Mouse (Mus musculus): ENCODE results near the gene Gm49369.
"Not testable (repeated sequence)": the region's sequence is repeated elsewhere in the genome, so short reads cannot be mapped to it uniquely, and the experiment has no call there.

The Gm49369 gene

DNA sequence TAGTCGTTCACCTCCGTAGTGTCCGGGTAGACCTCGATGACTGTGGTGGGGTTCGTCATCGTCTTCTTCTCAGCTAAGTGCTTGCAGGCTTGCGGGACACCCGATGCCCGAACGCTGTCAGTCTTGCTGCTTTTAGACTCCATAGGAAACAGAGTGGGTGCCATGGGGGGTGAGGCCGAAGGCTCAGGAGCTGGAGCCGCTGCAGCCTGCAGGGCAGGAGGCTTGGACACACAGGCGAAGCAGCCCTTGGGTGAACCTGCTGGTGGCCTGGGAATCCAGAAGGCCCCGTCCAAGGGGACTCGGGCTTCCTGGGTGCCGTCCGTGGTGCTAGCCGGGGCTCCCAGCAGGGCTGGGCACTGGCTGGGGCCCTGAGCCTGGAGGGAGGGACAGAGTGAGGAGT lies 11.5 kb downstream of the Gm49369 start:
- no peak for DNase-seq

DNA sequence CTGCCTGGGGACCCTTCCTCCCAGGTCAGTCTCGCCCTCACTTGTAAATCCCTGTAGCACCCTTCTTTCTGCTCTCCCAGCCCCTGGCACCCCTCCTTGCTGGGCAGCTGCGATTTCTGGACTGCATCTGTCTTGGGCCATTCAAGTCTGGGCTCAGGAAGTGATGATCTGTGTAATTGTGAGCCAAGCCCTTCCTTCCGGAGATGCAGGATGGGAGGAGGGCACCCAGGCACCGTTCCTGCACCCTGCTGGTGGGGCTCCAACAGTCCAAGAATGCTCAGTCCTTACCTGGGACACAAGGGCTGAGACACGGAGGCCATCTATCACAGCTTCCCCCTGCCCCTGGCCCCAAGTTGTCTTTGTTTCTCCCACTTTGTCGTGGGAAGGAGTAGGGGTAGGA lies 12.6 kb downstream of the Gm49369 start:
- no peak for DNase-seq

DNA sequence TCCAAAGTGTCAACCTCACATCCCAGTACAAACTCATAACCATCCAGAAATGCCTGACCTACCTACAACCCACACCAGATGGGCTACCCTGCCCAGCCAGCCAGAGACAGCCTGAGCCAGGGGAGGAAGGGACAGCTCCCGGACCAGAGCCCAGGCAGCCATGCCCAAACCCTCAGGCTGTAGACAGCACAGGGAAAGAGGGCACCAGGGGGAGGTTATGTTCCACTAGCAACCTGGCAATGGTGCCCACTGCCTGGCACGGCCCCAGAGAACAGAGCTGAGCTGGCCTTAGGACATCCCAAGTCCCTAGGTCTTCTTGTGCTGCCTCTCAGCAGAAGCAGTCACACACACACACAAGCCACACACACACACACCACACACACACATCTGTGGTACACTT lies 13.6 kb downstream of the Gm49369 start:
- no peak for DNase-seq

DNA sequence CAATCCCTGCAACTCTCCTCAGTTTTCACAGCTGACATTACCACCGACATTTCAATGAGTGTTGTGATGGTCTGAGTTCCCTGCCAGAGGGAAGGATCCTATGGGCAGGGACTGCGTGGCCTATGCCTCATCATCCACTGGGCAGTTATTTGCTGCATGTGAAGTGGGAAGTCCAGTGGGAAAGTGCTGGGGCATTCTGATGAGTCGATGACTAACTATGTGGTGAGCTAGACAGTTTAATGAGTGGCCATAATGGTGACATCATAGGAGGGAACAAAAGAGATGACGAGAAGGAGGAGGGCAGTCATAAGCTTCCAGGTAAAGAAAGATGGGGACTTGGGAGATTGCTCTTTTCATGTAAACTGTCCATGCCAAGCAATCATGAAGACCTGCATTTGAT lies 19.4 kb downstream of the Gm49369 start:
- no peak for DNase-seq

DNA sequence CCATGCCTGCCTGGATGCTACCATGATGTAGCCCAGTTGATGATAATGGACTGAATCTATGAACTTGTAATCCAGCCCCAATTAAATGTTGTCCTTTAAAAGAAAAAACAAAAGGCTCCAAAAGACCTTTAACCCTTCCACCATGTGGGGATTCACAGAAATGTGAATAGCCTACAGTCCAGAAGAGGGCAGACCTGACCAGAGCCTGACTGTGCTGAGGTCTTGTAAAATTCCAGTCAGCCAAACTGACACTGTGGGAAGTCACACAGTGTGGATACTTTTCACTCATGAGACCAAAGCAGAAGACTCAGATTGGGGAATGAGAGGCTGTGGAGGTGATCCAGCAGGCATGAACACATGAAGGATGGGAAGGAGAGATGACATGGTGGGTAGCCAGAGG lies 21.7 kb downstream of the Gm49369 start:
- no peak for DNase-seq

DNA sequence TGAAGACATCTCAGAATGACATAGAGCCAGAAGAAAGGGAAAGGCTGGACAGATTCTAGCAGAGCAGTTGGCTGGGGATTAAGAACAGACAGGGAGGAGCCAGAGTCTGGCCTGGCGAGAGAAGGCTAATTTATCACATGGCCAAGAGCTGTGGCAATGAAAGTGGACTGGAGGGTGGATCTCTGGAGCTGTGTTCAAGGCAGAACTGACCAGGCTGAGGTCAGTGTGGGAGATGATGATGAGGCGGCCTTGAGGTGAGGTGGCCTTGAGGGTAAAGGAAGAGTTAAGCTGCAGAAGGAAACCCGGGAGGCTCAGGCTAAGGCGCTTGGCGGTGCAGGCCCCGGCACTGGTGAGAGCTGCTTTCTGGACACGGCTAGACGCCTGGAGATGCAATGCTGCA lies 23.3 kb downstream of the Gm49369 start:
- DNase-seq = no peak

DNA sequence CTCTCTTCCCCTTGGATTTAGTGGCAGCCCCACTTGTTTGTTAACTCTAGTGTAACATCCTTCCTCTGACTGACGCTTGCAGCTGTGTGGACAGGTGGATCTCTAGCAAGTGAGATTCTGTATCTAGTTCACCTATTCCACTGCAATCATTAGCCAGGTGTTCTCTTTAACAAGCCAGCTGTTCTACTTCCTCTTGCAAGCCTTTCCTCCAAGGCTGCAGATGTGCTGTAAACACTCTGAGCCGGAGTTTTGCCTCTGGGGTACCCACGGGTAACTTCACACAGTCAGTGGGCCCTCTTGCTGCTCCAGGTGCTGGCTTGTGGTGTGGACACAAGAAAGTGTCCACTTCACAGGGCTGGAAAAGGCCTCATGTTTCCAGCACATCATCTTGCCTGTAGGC lies 24.9 kb downstream of the Gm49369 start:
- DNase-seq = no peak

DNA sequence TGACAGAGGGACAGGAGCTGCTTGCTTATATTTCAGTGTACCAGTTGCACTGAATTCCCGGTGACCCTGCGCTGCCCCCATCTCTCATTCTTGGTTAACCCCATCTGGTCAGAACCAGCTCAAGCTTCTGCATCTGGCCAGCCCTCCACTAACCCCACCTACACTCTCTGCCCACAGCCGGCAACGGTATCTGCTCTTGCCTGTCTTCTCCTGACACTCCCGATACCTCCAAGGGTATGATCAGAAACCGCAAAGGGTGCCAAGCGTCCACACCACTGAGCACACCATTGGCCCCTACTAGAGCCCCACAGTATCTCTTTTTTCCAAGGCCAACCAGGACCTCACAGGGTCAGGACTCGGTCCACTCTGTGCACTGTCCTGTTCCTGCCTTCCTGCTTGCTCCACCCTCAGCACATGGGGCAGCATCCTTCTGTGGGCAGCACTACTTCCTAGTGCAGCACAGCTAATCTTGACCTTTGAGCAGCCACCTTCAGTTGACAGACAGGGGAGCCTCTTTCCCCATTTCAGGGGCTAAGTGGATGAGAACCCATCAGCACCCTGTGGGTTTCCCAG lies 27.7 kb downstream of the Gm49369 start:
- peak in 1 of 2 experiments; percentile 41 for DNase-seq

DNA sequence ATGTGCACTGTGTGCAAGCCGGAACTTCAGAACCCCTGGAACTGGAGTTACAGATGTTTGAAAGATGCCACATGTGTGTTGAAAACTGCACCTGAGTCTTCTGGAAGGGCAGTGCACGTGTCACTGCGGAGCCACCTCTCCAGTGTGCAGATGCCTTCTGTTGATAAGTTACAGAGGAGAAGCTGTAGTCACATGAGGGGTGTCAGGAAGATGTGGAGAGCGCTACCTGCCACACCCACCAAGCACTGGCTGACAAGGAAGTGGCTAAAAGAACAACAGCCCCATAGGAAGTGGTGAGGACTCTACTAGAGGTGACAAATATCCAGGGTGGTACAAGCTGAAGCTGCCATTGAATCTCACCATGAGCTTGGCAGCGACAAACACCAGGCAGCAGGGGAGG lies 28.6 kb downstream of the Gm49369 start:
- DNase-seq = peak; percentile 74 to 91

DNA sequence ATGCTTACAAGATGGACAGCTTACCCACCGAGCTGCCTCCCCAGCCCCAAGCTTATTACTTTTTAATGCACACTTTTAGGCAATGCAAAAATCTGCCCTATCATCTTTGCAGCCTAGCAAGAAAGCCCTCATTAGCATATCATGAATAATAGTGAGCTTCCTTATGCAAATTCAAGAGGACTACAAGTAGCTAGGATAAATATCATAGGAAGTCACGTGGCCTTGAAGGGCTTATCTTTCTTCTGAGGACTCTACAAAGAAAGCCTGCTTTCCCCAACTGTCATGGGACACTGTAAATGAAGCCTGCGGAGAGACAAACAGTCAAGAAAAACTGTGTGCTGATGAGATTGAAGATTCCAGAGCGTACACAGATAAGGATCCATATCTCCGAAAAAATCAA lies 30.9 kb downstream of the Gm49369 start:
- DNase-seq = no peak

DNA sequence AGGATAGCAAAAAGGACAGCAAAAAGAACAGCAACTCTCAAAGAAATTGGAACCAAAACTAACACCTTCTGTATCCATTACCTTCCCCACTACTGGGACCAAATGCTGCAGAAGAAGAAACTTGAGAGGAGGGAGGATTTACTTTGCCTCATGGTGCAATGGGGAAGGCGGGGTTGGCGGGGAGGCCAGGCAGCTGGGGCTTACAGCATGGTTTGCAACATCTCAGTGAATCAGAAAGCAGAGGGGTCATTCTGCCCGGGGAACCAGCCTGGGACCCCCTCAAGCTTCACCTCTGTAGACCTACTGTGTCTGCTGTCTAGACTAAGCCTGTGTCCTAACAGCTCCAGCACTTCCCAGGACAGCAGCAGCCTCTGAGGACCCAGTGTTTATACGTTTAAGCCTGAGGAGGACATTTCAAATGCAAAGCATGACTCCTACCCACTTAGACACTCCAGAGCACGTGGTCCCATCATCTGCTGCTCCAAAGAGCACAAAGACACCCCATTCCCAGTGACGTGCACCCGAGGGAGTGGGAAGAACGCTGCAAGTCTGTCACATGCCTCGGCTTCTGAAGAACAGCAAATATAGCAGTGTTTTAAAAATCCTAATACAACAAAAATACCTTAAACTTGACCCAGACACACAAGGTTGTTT lies 33.0 kb downstream of the Gm49369 start:
- no peak for DNase-seq

DNA sequence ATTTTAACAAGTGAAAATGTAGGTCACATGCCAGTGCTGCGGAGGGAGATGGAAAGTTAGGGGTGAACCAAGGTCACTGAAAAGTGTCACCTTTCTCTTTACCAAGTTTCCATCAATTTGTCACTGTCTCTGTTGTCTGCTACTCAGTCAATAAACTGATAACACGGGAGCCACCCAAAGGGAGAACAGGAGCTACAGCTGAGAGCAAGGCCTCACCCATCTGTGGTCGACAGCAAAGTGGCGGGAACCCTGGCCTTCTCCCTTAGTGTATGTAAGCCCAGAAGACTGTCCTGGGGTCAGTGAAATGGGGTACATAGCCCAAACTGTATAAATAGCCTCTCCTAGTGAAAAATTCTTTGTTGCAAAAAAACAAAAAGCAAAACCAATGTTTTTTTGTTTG lies 34.9 kb downstream of the Gm49369 start:
- no peak for DNase-seq

DNA sequence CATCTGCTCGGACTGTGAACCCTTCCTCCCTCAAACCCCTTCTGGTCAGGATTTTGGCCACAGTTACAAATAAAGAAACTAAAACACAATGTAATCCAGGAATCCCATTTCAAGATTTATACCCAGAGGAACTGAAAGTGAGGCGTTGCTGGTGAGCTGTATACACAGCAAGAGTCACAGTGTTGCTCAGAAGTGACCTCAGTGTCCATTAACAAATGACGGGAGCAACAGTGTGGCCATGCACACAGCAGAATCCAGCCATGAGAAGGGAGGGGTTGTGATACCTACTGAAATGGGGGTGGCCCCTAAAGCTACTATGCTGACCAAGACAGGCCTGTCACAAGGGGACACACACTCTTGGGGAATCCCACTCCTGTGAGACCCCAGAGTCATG lies 40.2 kb downstream of the Gm49369 start:
- no peak for DNase-seq

DNA sequence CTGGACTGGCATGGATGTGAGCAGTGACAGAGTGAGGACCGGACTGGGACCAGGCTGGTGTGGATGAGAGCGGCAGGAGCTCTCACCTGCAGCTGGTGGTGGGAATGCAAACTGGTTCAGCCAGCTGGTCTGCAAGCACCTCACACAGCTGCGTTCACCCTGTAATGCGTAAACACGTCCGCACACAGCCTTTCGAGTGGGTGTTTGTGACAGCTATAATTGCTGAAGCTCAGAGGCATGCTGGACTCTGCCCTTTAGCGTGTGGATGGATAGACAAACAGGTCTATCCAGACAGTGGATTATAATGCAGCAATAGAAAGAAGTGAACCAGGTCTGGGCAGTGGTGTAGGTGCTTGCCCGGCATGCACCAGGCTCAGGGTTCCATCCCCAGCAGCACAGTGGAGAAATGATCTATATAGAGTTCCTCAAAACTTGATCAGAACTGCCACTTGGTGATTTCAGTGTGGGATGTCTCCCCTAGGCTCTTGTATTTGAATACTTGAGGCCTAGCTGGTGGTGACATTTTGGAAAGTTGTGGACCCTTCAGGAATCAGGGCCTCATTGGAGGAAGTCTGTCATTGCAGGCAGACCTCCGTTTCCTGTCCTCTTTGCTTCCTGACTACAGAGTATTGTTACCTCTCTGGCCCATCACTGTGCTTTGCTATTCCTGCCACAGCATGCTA lies 40.8 kb downstream of the Gm49369 start:
- DNase-seq = peak; percentile 56 to 76

DNA sequence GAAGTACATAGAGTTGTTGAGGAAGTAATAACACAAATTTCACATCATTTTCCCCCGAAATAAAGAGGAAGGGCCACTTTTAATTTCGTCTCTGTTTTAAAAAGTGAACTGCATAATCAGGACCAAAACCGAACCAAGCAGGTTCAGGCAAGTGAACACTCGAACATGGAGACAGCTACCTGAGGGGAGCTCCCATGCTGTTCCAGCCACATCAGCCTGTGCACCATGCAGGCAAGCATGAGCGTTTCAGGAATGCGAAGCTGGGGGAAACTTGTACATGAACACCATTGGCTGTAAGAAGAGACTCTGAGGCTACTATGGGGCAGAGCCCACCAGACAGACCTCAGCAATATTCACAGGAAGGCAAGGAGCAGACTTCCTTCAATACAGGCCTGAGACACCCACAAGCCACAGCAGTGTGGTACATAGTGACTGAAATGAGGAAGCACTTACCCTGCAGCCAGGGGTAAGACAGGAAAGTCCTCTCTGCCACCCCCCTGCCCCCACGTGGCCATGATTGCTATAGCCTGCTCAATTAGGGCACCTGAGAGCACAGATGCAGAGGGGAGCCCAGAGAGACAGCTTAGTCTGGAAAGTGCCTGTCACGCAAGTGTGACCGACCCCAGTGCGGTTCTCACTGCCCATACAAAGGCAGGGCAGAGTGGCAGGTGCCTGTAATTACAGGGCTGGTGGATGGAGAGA lies 42.0 kb downstream of the Gm49369 start:
- peak; percentile 61 to 71 for DNase-seq

DNA sequence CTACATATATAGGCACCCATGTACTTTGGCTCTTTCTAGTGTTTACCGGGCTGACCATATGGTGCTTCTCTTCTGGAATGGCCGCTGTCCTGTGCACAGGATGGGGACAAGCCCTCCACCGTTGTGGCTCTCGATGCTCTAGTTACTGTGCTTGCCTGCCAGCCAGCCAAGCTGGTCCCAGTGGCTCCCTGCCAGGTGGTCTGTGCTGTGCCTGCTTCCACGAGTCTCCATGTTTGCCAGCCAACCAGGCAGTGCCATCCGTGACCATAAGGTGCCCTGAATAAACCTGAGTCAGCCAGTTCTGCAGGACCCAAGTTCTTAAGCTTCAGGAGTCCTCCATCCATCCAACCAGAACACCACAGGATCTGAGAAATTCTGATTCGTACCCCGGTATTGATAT lies 47.3 kb downstream of the Gm49369 start:
- DNase-seq = no peak

DNA sequence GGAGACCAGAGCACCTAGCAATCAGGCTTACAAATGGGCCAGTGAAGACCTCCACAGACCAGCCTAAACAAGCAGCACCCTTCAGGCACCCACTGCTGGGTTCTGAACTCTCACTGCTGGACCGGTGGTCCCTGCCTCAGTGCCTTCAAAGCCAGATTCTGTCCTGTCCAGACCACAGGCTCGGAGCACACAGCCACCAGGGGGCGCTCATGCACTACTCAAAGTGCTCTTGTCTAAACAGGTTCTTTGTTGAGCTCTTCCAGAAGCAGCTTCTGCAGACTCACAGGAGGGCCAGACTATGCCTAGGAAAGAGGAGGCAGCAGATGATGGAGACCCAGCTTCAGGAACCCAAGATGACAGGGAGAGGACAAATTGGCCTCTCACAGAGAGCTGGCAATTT lies 48.2 kb downstream of the Gm49369 start:
- peak; percentile 86 to 90 for DNase-seq

DNA sequence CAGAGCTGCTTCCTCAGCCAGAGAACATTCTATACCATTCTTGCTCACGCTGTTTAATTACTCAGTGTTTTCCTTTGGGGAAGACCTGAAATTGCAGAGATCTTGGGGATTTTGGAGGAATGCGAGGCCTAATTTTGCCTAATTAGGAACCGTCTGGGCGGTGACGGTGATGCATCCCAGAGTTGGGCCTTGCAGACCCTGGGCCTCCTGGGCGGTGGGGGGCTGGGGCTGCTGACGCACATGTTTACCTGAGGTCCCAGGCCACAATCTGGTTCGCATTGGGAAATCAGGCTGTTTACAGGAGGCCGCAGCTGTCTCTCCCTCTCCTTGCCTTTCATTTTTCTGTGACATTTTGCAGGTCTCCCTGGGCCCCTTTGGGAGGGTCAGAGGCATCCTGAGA lies 49.7 kb downstream of the Gm49369 start:
- DNase-seq = not testable (repeated sequence)

DNA sequence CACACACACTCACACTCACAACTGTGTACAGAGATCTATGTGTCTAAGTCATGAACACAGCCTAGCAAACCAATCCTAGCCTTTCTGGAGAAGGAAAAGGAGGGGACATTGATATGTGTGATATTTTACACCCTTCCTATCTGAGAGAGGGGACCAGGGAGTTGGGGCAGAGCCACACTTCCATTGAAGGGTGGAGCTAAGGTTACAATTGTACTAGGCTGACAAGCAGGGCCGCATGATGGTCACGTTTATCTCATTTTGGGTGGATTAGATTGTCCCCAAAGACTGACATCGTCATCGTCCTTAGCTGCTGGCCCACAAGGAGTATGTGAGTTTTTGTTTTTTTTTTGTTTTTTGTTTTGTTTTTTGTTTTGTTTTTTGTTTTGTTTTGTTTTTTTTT lies 51.2 kb downstream of the Gm49369 start:
- DNase-seq = no peak

DNA sequence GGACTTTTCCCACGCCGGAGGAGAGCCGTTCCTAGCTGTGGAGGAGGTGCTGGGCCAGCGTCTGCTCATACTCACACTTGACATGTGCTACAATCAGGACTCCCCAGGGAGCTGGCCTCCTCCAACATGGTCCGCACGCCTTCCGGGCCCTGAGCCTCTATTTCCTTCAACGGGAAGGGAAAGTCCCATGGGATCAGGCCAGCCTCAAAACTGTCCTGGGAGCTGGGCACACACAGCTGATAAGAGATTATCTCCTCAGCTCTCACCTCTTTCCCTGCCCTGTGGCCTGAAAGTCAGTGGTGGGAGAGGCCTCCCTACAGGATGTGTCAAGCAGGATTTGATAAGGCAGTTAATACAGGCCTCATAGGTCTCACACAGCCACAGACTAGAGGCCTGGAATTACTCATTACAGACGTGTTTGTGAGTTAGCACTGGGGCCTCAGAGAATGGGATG lies 52.2 kb downstream of the Gm49369 start:
- no peak for DNase-seq

DNA sequence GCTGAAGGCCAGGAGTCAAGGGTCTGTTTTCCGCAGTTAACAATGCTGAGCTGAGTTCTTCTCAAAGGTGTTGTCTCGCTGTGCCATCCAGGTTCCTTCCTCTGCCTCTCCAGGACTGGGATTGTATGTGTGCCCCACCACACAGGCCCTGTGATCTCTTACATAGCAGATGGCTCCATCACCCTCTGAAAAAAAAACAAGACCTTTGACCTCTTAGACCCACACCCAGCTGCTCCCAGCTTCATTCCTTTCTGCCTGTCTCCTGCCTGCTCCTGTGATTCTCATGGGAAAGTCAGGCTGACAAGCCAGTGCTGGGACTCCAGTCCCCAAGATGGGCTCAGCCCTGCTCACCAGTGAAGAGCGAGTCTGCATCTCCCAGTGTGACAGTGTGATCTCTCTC lies 54.0 kb downstream of the Gm49369 start:
- DNase-seq = no peak

DNA sequence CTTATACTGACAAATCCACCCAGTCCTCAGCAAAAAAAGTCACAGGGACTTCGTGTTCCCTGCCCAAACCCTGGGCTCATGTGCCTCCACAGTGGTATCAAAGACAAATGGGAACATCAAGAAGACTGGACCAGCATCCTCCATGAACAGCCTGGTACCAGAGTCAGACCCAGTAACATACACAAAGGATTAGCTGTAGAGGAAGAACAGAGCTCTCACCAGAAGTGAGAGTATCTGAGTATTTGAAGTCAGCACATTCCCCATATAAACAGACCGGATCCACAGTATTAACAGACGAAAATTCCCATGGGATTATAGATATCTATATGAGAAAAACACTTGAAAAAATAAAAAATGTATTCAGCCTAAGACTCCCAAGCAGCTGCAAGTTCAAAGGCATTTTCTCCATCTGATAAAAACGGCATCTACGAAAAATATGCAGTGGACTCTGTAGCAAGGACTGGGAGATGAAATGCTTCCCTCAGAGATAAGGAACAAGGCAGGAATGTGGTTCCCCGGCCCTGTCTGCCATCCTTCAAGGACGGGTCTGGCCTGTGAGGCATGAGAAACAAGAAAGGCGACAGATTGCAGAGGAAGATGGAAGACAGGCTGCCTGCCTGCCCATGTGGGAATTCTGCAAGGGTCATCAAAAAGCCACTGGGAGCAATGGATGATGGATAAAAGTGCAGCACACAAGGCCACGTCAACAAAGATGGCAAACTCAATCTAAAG lies 55.6 kb downstream of the Gm49369 start:
- no peak for DNase-seq

Data from thymus, postnatal 36 days (tissue).